Mouse (Mus musculus) kidney, adult 2 months (tissue): ENCODE data around the gene Phactr1.

Source experiments
- CTCF ChIP-seq: fragments of 200-500 bp; conservative IDR thresholded peaks from 2 replicates; pipeline ENCODE4 v1.5.1; 2011; ENCODE audit warnings: low read depth, mild to moderate bottlenecking, control low read depth, low read length, moderate library complexity, mixed read lengths; ENCODE audit not compliant: insufficient read depth, insufficient read length
- POLR2A ChIP-seq: fragments of 200-500 bp; IDR thresholded peaks from one replicate; pipeline ENCODE4 v1.6.1; 2011; ENCODE audit warnings: low read depth, low read length, control low read depth

GRCm38 (mm10) chr13:43134468-43134867 lies 454.0 kb downstream of the Phactr1 start:
- TF ChIP-seq CTCF (no peak), POLR2A (no peak)
